Mouse (Mus musculus): ENCODE results near the gene Otop2.

DNA sequence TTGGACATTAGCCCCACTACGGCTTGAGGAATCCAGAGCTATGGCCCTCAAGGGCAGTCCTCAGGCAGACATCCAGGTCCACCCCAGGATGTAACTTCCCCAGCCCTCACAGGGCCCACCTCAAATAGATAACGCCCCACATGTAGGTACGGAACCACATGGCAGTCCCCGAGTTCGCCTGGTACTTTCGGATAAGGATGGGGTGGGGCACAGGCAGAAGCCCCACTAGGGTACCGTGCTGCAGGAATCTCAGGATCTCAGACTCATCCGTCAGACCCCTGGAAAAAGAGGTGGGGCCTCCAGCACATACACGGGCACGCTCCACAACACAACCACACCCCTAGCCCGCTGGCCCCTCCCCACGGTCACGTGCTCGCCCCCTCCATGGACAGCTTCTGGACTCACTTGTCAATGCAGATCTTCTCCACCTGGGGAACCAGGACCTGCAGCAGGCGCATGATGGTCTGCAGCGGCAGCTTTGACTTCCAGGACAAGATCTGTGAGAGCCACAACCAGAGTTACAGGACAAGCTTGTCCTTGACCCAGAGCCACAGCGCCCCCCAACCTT, 41.8 kb downstream of the Otop2 start:
- TF ChIP-seq NRF1 (IDR thresholded peaks at IDR 0.05; ENCODE audit: insufficient read depth, low read depth, low read length, poor library complexity, severe bottlenecking) (no peak), POLR2A (IDR thresholded peaks at IDR 0.05; ENCODE audit: control insufficient read depth in 1 of 2, insufficient read depth in 1 of 2, low read depth in 1 of 2, low read length in 2 of 2, poor library complexity in 1 of 2) (no peak), MXI1 (IDR thresholded peaks at IDR 0.05; ENCODE audit: low read depth, low read length) (no peak), NELFE (IDR thresholded peaks at IDR 0.05; ENCODE audit: low read depth, low read length) (no peak), TAL1 (IDR thresholded peaks at IDR 0.05; ENCODE audit: low read length) (peak; percentile 62)
